Mouse (Mus musculus) liver, embryonic 14.5 days (tissue): ENCODE measurements around the gene Clasp1.

Experiments
- CTCF ChIP-seq: IDR thresholded peaks from 2 replicates; pipeline ENCODE4 v1.5.1; 2016; ENCODE audit warnings: antibody characterized with exemption, low read depth, control low read depth
- EP300 ChIP-seq: IDR thresholded peaks from 2 replicates; pipeline ENCODE4 v1.6.1; 2016; ENCODE audit warnings: antibody characterized with exemption, low read depth

DNA sequence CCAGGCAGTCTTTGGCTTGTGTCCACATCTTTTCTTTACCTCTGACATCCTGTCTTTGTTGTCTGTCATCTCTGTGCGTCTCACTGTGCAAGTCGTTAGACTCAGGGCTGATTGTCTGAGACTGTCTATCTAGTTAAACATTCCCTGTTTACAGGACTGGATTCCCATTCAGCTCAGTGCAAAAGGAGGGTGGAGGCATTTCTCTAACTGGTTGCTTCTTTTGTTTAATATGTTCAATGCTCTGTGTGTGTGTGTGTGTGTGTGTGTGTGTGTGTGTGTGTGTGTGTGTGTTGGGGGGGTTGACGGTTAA, 261.9 kb downstream of the Clasp1 start:
- TF ChIP-seq CTCF (no peak), EP300 (no peak)
